Mouse (Mus musculus) thymus, adult 2 months (tissue): ENCODE measurements around the gene Disp3.

Experiments used
- CTCF ChIP-seq: fragments of 200-500 bp; IDR thresholded peaks from 2 replicates; pipeline ENCODE4 v1.5.1; 2012; ENCODE audit warnings: mild to moderate bottlenecking, control low read depth, low read length, moderate library complexity, borderline replicate concordance; ENCODE audit not compliant: control insufficient read depth, poor library complexity, insufficient read depth; ENCODE audit errors: extremely low read depth
- POLR2A ChIP-seq: fragments of 200-500 bp; IDR thresholded peaks from 2 replicates; pipeline ENCODE4 v1.6.1; 2012; ENCODE audit warnings: mild to moderate bottlenecking, low read length, control low read depth, moderate library complexity; ENCODE audit not compliant: control insufficient read depth, poor library complexity, insufficient read depth; ENCODE audit errors: extremely low read depth

- TF ChIP-seq CTCF, result no peak
- TF ChIP-seq POLR2A, result no peak
Observed at GRCm38 (mm10) chr4:148218238-148218637, 69.5 kb downstream of the Disp3 start.
